In the genomic region with DNA sequence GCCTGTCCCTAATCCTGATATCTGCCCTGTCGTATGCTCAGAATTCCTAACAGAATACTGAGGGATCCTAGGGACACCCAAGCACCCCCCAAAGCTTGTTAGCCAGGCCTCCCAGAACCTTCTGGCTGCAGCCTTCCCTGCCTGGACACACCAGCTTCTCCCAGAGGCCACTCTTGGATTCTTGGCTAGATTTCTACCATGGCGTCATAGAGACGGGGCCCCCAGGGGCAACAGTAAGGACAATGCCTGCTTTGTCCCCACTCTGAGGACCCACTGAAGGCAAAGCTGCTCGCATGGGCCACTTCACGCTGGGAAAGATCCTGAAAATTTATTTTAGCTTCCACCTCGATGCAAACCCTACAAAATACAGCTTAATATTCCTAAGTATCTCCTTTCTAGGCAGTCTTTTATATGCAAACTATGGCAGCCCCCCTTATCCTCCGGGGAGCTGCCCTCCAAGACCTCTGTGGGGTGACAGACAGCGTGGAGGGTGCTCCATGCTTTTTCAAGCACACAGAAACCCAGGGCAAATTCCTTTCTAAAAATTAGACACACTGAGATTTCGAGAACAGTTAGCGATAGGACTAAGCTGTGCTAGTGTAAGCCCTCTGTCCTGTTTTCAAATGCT, we compare ENCODE assay signal across 8 mouse cellular contexts. TPM values are rescaled to one million over a fixed set of nuclear protein-coding genes. Genes with fewer than 3 reads are reported as not detected.
DNase-seq lines count a peak whose midpoint lies in the region; ATAC-seq and TF ChIP-seq lines count a peak whose summit lies in the region.
"Had no signal": no experiment of that assay in that cellular context is flagged by ENCODE, and none has a peak within 500 bp of the region (broad histone marks: within the 10 kb centered on the region; RNA-seq: fewer than 3 reads in every experiment).

No protein-coding gene starts in this region.

- TF ChIP-seq CTCF in thymus, adult 2 months (IDR thresholded peaks at IDR 0.05; ENCODE audit: borderline replicate concordance, control insufficient read depth, extremely low read depth, insufficient read depth, low read length, poor library complexity): no peak

- no peak for TF ChIP-seq POLR2A in thymus, adult 2 months (IDR thresholded peaks at IDR 0.05; ENCODE audit: control insufficient read depth, extremely low read depth, insufficient read depth, low read length, poor library complexity)

- DNase-seq in thymus, adult 2 months: no peak
- DNase-seq in thymus, postnatal 10 days (ENCODE audit: low spot score in 2 of 2): no peak
- peak; percentile 43 to 54 for DNase-seq in layer of hippocampus, postnatal 36 days
- DNase-seq in adrenal gland, adult 18-20 months (ENCODE audit: low spot score in 2 of 2): no peak
- DNase-seq in gastrocnemius, adult 8-10 months (ENCODE audit: low spot score in 2 of 2): no peak
- no peak for DNase-seq in gastrocnemius, postnatal 14 days
- DNase-seq: thymus, postnatal 4 days had no signal

- no peaks in the 10 kb centered on the region for H3K9me3 ChIP-seq in heart, embryonic 11.5 days (replicated peaks; ENCODE audit: control insufficient read depth, low read length)

- H3K27ac ChIP-seq in thymus, adult 2 months (ENCODE audit: control insufficient read depth, insufficient read depth, low read length): peak overlapping the region; percentile 93
- peak overlapping the region; percentile 48 for H3K27ac ChIP-seq in heart, embryonic 11.5 days (ENCODE audit: low read depth, low read length)

- WGBS in thymus, adult 2 months: 94% methylated on average over 10 of the region's 10 CpGs
- 51% methylated on average over 10 of the region's 10 CpGs for WGBS in heart, embryonic 11.5 days (ENCODE audit: insufficient replicate concordance)

- peaks cover 83% of the 10 kb centered on the region for H3K4me1 ChIP-seq in thymus, adult 2 months (replicated peaks; ENCODE audit: control insufficient read depth, insufficient read depth, low read length)
- H3K4me1 ChIP-seq in heart, embryonic 11.5 days (ENCODE audit: control insufficient read depth, insufficient read depth, low read length): peaks cover 36% of the 10 kb centered on the region

- intact Hi-C loops in gastrocnemius, postnatal 14 days (cut with DNase I; ENCODE audit: low total_unique reads): no loop called here

- no peak overlapping the region for H3K4me3 ChIP-seq in thymus, adult 2 months (ENCODE audit: control insufficient read depth, insufficient read depth, low read length)
- H3K4me3 ChIP-seq in heart, embryonic 11.5 days (ENCODE audit: low read depth, low read length): no peak overlapping the region

- no peak for ATAC-seq in heart, embryonic 11.5 days (replicated peaks; ENCODE audit: insufficient number of reproducible peaks, low FRiP score, low TSS enrichment)

- H3K9ac ChIP-seq in heart, embryonic 11.5 days (ENCODE audit: low read depth, low read length): peak overlapping the region; percentile 12; the same call in 1 of the 2 replicates

- no peak overlapping the region for H3K4me2 ChIP-seq in heart, embryonic 11.5 days

- H3K27me3 ChIP-seq in thymus, adult 2 months (ENCODE audit: control insufficient read depth, insufficient read depth, low read length): no peaks in the 10 kb centered on the region
- H3K27me3 ChIP-seq in heart, embryonic 11.5 days (ENCODE audit: control insufficient read depth, insufficient read depth, low read length): no peaks in the 10 kb centered on the region

- peaks cover 7% of the 10 kb centered on the region for H3K36me3 ChIP-seq in thymus, adult 2 months (ENCODE audit: control insufficient read depth, insufficient read depth, low read length)
- H3K36me3 ChIP-seq in heart, embryonic 11.5 days (ENCODE audit: control insufficient read depth, insufficient read depth, low read length): no peaks in the 10 kb centered on the region

RNA-seq across cellular contexts. Expression of a gene that starts 32.2 kb away (rescaled TPM):
- polyA plus RNA-seq in thymus, adult 2 months (2012; rRNA removed): 156 and 182 TPM in 2 replicates
- polyA plus RNA-seq in heart, embryonic 11.5 days (2014; fragmentation: Nextera tagmentation; extraction: Ambion mirVana): 11.0 and 13.7 TPM in 2 replicates
- total RNA-seq in layer of hippocampus, postnatal 36 days (2021): 100 to 1,000 TPM in 1 of 2 experiments, 10 to 100 TPM in 1; 96.5 to 108 TPM
- 10 to 100 TPM in 1 of 2 experiments, 1 to 10 TPM in 1; 8.0 to 13.5 TPM for total RNA-seq in adrenal gland, adult 18-20 months (2021)
- total RNA-seq in gastrocnemius, adult 8-10 months (2022): 100 to 1,000 TPM; 127 to 151 (median 139) TPM
- 100 to 1,000 TPM; 126 to 130 TPM for total RNA-seq in gastrocnemius, postnatal 14 days (2021)

Comparison
In these comparisons a context has a peak if more than half of its experiments do, and no peak if none do; other contexts are left out.
1. DNase-seq: peak in layer of hippocampus, postnatal 36 days (2 of 2); none in thymus, adult 2 months (single experiment), thymus, postnatal 10 days (0 of 2), adrenal gland, adult 18-20 months (0 of 2), gastrocnemius, adult 8-10 months (0 of 2) and gastrocnemius, postnatal 14 days (single experiment).
2. RNA of a gene that starts 32.2 kb away (total RNA-seq): 127 to 151 TPM in gastrocnemius, adult 8-10 months, 126 to 130 TPM in gastrocnemius, postnatal 14 days and 96.5 to 108 TPM in layer of hippocampus, postnatal 36 days; 8.0 to 13.5 TPM in adrenal gland, adult 18-20 months; every median in the first group is over 4 times any median in the second.